Mouse (Mus musculus): Measurements from ENCODE around the gene H2-Oa. TPM values are rescaled to one million over a fixed set of nuclear protein-coding genes. Genes with fewer than 3 reads are reported as not detected.

Gene H2-Oa
- polyA plus RNA-seq, 1 experiment from 2014 or later = 0.14 TPM

GRCm38 (mm10) chr17:34123518-34123917, 31.4 kb downstream of the H2-Oa start:
- H3K27ac ChIP-seq (ENCODE audit: low read depth, low read length) = peak overlapping the region; percentile 100
- H3K4me2 ChIP-seq (ENCODE audit: low read length) = peak overlapping the region; percentile 84
- no peaks in the 10 kb centered on the region for H3K27me3 ChIP-seq (replicated peaks; ENCODE audit: control insufficient read depth, insufficient read depth, low read length)
- H3K36me3 ChIP-seq (ENCODE audit: control insufficient read depth, insufficient read depth, low read length) = peaks cover 3% of the 10 kb centered on the region; the same call in 1 of the 2 replicates
- peaks cover 18% of the 10 kb centered on the region for H3K4me1 ChIP-seq (ENCODE audit: control insufficient read depth, insufficient read depth, low read depth, low read length)
- H3K4me3 ChIP-seq (ENCODE audit: low read length) = peak overlapping the region; percentile 86
- no peak for ATAC-seq
- peak overlapping the region; percentile 99 for H3K9ac ChIP-seq (ENCODE audit: low read depth, low read length)
- 3% methylated on average over 2 of the region's 2 CpGs for WGBS
- no peaks in the 10 kb centered on the region for H3K9me3 ChIP-seq (ENCODE audit: control insufficient read depth, low read length)

DNA sequence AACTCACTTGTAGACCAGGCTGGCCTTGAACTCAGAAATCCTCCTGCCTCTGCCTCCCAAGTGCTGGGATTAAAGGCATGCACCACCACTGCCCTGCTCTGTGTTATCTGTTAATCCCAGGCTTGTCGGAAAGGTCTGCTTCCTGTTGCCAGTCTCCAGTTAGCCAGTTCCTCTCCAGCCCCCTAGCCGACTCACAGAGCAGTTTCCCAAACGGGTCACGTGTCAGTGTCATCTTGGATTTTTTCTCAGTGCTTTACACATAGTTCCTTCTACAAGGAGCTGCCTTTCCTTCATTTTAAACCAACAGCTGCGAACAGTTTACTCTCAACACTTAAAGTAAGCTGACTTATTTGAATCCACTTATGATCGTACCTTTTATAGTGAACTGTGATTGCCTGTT, 32.5 kb downstream of the H2-Oa start:
- Histone ChIP-seq H3K27me3 (replicated peaks; ENCODE audit: control insufficient read depth, insufficient read depth, low read length) (no peaks in the 10 kb centered on the region), H3K27ac (ENCODE audit: low read depth, low read length) (no peak overlapping the region), H3K4me1 (ENCODE audit: control insufficient read depth, insufficient read depth, low read depth, low read length) (peaks cover 21% of the 10 kb centered on the region), H3K36me3 (ENCODE audit: control insufficient read depth, insufficient read depth, low read length) (no peaks in the 10 kb centered on the region), H3K4me3 (ENCODE audit: low read length) (no peak overlapping the region), H3K9ac (ENCODE audit: low read depth, low read length) (no peak overlapping the region), H3K4me2 (ENCODE audit: low read length) (peak overlapping the region; percentile 5; the same call in 1 of the 2 replicates), H3K9me3 (ENCODE audit: control insufficient read depth, low read length) (no peaks in the 10 kb centered on the region)
- WGBS = 87% methylated on average over 6 of the region's 6 CpGs
- ATAC-seq = no peak

DNA sequence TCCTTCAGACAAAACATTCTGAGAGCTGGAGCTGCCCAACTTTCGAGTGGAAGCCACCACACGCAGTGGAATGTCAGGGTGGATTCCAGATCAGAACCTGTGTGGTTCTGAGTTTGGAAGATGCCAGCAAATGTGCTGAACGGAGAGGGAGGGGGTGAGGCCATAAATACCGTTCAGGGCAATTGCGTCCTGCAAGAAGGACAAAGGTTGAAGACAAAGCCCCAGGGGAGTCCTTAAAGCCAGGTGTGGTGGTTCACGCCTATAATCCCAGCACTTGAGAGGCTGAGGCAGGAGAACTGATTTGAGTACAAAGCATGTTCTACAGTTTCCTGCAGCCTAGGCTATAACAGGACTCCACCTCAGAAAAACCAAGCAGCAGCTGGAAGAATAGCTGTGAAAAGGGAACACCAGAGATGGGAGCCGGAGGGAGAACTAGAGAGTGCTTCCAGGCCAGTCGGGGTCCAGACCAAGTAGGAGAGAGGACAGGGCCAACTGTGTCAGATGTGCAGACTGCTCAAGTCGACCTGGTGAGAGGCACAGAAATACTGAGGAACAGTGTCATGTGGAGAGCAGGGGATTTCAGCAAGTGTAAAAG, 34.8 kb downstream of the H2-Oa start:
- no peak for ATAC-seq
- WGBS = 64% methylated on average over 9 of the region's 9 CpGs
- Histone ChIP-seq H3K4me2 (ENCODE audit: low read length) (no peak overlapping the region), H3K9me3 (ENCODE audit: control insufficient read depth, low read length) (no peaks in the 10 kb centered on the region), H3K4me3 (ENCODE audit: low read length) (no peak overlapping the region), H3K36me3 (ENCODE audit: control insufficient read depth, insufficient read depth, low read length) (no peaks in the 10 kb centered on the region), H3K27me3 (replicated peaks; ENCODE audit: control insufficient read depth, insufficient read depth, low read length) (no peaks in the 10 kb centered on the region), H3K4me1 (ENCODE audit: control insufficient read depth, insufficient read depth, low read depth, low read length) (peaks cover 21% of the 10 kb centered on the region), H3K27ac (ENCODE audit: low read depth, low read length) (no peak overlapping the region), H3K9ac (ENCODE audit: low read depth, low read length) (no peak overlapping the region)

DNA sequence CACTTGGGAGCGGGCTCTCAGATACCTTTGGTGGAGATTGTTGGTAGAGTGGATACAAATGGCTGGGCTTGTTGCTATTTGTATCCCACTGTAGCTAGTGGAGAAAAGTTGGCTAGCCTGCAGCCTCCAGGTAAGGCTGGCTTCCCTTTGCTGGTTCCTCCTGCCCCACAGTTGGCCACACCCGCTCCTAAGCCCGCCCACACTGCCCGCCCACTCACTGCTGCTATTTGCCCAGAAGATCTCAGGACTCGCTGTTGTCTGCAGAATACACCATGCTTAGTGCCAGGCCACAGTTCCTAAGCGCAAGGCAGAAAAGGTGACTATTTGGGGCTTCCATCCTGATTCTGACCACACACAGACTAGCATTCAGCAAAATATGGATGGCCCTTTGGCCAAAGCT, 35.3 kb downstream of the H2-Oa start:
- no peak for ATAC-seq
- Histone ChIP-seq H3K4me3 (ENCODE audit: low read length) (no peak overlapping the region), H3K4me1 (ENCODE audit: control insufficient read depth, insufficient read depth, low read depth, low read length) (peaks cover 21% of the 10 kb centered on the region), H3K4me2 (ENCODE audit: low read length) (no peak overlapping the region), H3K9ac (ENCODE audit: low read depth, low read length) (no peak overlapping the region), H3K36me3 (ENCODE audit: control insufficient read depth, insufficient read depth, low read length) (no peaks in the 10 kb centered on the region), H3K9me3 (ENCODE audit: control insufficient read depth, low read length) (no peaks in the 10 kb centered on the region), H3K27me3 (replicated peaks; ENCODE audit: control insufficient read depth, insufficient read depth, low read length) (no peaks in the 10 kb centered on the region), H3K27ac (ENCODE audit: low read depth, low read length) (no peak overlapping the region)
- 35% methylated on average over 6 of the region's 6 CpGs for WGBS

DNA sequence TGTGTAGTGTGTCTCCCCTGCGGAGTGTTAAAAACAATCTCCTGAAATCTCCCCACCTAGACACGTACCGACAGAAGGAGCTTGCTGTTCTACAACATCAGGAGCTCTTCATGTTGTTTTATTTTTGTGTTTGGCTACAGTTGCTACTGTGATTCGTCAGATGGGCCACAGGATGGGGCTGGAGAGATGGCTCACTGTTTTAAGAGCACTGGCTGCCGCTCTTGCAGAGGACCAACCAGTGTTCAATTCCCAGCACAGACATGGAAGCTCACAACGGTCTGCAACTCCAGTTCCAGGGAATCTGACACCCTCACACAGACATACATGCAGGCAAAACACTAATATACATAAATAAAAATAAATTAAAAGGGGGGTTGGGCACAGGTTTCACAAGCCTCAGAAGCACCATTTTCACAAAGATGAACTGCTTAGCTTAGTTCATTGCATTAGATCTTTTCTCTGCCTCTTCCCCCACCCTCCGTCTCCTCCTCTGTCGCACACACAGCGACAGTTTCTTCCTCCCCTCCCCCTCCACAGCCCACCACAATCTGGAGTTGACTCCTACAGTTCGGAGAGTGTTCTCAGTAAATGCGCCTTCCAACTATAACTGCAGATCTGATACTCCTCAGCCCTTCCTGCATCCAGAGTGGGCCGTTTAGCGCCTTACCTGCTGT, 36.3 kb downstream of the H2-Oa start:
- Histone ChIP-seq H3K4me1 (ENCODE audit: control insufficient read depth, insufficient read depth, low read depth, low read length) (peaks cover 19% of the 10 kb centered on the region), H3K4me2 (ENCODE audit: low read length) (peak overlapping the region; percentile 27; the same call in 1 of the 2 replicates), H3K9ac (ENCODE audit: low read depth, low read length) (peak overlapping the region; percentile 32; the same call in 1 of the 2 replicates), H3K9me3 (ENCODE audit: control insufficient read depth, low read length) (no peaks in the 10 kb centered on the region), H3K27ac (ENCODE audit: low read depth, low read length) (no peak overlapping the region), H3K4me3 (ENCODE audit: low read length) (no peak overlapping the region), H3K27me3 (replicated peaks; ENCODE audit: control insufficient read depth, insufficient read depth, low read length) (no peaks in the 10 kb centered on the region), H3K36me3 (ENCODE audit: control insufficient read depth, insufficient read depth, low read length) (no peaks in the 10 kb centered on the region)
- 23% methylated on average over 13 of the region's 13 CpGs for WGBS
- ATAC-seq = no peak

DNA sequence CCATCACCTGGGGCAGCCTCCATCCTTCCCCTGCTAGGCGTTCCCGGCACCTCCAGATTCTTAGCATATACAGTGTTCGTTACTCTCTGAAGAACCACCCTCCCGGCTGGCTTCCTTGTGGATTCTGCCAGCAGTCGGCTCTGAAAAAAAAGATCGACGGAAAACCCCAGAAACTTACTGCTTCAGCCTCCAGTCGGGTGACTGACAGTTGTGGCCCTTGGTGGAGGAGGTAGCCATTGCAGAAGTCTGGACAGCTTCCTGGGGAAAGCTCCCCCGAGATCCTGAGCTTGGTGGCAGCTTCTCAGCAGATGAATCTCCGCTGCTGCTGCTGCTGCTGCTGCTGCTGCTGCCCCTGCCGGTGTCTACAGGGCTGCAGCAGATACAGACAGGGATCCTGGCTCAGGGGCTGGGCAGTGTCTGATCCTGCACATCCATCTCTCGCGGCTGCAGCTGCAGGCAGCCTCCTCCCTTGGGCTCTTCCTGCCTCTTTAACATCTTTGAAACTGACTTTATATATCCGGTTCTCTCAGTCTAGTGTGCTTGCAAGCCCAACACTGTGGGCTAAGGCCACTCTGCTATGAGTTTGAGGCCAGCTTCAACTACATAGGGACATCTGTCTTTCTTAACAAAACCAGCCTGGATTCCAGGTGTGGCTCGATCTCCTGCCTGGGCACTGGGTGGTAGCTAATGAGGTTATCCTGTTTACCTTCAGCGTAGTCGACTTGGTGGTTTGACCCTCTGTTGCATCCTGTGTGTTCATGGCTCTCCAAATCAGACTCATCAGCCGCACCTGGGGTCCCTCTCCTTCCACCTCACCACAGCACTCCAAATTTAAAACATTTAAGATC, 37.0 kb downstream of the H2-Oa start:
- Histone ChIP-seq H3K27me3 (replicated peaks; ENCODE audit: control insufficient read depth, insufficient read depth, low read length) (no peaks in the 10 kb centered on the region), H3K27ac (ENCODE audit: low read depth, low read length) (no peak overlapping the region), H3K9me3 (ENCODE audit: control insufficient read depth, low read length) (no peaks in the 10 kb centered on the region), H3K4me2 (ENCODE audit: low read length) (peak overlapping the region; percentile 27; the same call in 1 of the 2 replicates), H3K9ac (ENCODE audit: low read depth, low read length) (peak overlapping the region; percentile 32; the same call in 1 of the 2 replicates), H3K4me3 (ENCODE audit: low read length) (no peak overlapping the region), H3K36me3 (ENCODE audit: control insufficient read depth, insufficient read depth, low read length) (no peaks in the 10 kb centered on the region), H3K4me1 (ENCODE audit: control insufficient read depth, insufficient read depth, low read depth, low read length) (peaks cover 12% of the 10 kb centered on the region)
- WGBS = 24% methylated on average over 18 of the region's 18 CpGs
- no peak for ATAC-seq

GRCm38 (mm10) chr17:34130073-34130947, 38.2 kb downstream of the H2-Oa start:
- no peak overlapping the region for H3K27ac ChIP-seq (ENCODE audit: low read depth, low read length)
- H3K36me3 ChIP-seq (ENCODE audit: control insufficient read depth, insufficient read depth, low read length) = no peaks in the 10 kb centered on the region
- H3K9me3 ChIP-seq (ENCODE audit: control insufficient read depth, low read length) = no peaks in the 10 kb centered on the region
- no peak overlapping the region for H3K4me2 ChIP-seq (ENCODE audit: low read length)
- peaks cover 4% of the 10 kb centered on the region; the same call in 1 of the 2 replicates for H3K4me1 ChIP-seq (ENCODE audit: control insufficient read depth, insufficient read depth, low read depth, low read length)
- H3K9ac ChIP-seq (ENCODE audit: low read depth, low read length) = no peak overlapping the region
- H3K27me3 ChIP-seq (replicated peaks; ENCODE audit: control insufficient read depth, insufficient read depth, low read length) = no peaks in the 10 kb centered on the region
- no peak for ATAC-seq
- 83% methylated on average over 19 of the region's 19 CpGs for WGBS
- no peak overlapping the region for H3K4me3 ChIP-seq (ENCODE audit: low read length)

DNA sequence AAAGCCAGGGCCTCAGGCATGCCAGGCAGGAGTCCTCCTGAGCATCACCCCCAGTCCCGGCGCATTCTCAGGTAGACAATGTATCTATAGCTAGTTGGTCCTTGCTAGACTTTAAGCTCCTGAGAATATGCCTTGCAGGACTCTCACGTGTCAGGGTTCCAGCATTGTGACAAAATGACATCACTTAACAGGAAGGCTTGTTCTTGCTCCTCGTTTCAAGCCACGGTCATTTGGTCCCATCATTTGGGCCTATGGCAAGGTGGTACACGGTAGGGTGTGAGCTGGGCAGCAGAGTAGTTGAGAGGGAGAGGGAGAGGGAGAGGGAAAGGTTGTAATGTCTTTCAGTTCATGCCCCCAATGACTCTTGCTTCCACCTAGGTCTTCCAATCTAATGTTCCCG, 39.8 kb downstream of the H2-Oa start:
- no peaks in the 10 kb centered on the region for H3K27me3 ChIP-seq (replicated peaks; ENCODE audit: control insufficient read depth, insufficient read depth, low read length)
- no peak overlapping the region for H3K27ac ChIP-seq (ENCODE audit: low read depth, low read length)
- H3K9me3 ChIP-seq (ENCODE audit: control insufficient read depth, low read length) = no peaks in the 10 kb centered on the region
- H3K4me3 ChIP-seq (ENCODE audit: low read length) = no peak overlapping the region
- ATAC-seq = no peak
- no peaks in the 10 kb centered on the region for H3K36me3 ChIP-seq (ENCODE audit: control insufficient read depth, insufficient read depth, low read length)
- peaks cover 8% of the 10 kb centered on the region for H3K4me1 ChIP-seq (ENCODE audit: control insufficient read depth, insufficient read depth, low read depth, low read length)
- no peak overlapping the region for H3K4me2 ChIP-seq (ENCODE audit: low read length)
- H3K9ac ChIP-seq (ENCODE audit: low read depth, low read length) = no peak overlapping the region
- WGBS = 77% methylated on average over 7 of the region's 7 CpGs
